Mouse (Mus musculus) forebrain, embryonic 12.5 days (tissue): ENCODE data around the gene Bcar3. TPM values are rescaled to one million over a fixed set of nuclear protein-coding genes. Genes with fewer than 3 reads are reported as not detected.

Experiments
- ATAC-seq: fragments of 200-750 bp; cut with Nextera tagmentation; 2 replicates; pipeline ENCODE4 v1.8.0; 2017; ENCODE audit warnings: moderate TSS enrichment; ENCODE audit not compliant: low FRiP score
- H3K27ac ChIP-seq: fragments of 300-500 bp; sonication (generic); 2 replicates; pipeline ENCODE4 v1.5.1; 2016; ENCODE audit warnings: mild to moderate bottlenecking
- H3K27me3 ChIP-seq: fragments of 300-500 bp; sonication (generic); 2 replicates; pipeline ENCODE4 v1.6.1; 2016; ENCODE audit warnings: mild to moderate bottlenecking
- H3K36me3 ChIP-seq: fragments of 300-500 bp; sonication (generic); replicated peaks from 2 replicates; pipeline ENCODE4 v1.6.1; 2016; ENCODE audit warnings: mild to moderate bottlenecking
- H3K4me1 ChIP-seq: fragments of 300-500 bp; sonication (generic); 2 replicates; pipeline ENCODE4 v1.6.1; 2016
- H3K4me2 ChIP-seq: fragments of 300-500 bp; sonication (generic); 2 replicates; pipeline ENCODE4 v1.6.1; 2016; ENCODE audit warnings: mild to moderate bottlenecking, moderate library complexity
- H3K4me3 ChIP-seq: fragments of 300-500 bp; sonication (generic); replicated peaks from 2 replicates; pipeline ENCODE4 v1.5.1; 2016; ENCODE audit warnings: mild to moderate bottlenecking
- H3K9ac ChIP-seq: fragments of 300-500 bp; sonication (generic); 2 replicates; pipeline ENCODE4 v1.6.1; 2016; ENCODE audit warnings: mild to moderate bottlenecking
- H3K9me3 ChIP-seq: fragments of 300-500 bp; sonication (generic); 2 replicates; pipeline ENCODE4 v1.6.1; 2016
- WGBS: fragments of 180-500 bp; shearing (Covaris S2); methylation state at CpG from one replicate; pipeline ENCODE4 v1.1.7; 2016; 5-methylcytosine and 5-hydroxymethylcytosine counted together
- polyA plus RNA-seq: library from polyadenylated mRNA; unstranded; fragments of >200 nt; fragmentation: Nextera tagmentation; extraction: Ambion mirVana; gene quantifications from 2 replicates; pipeline ENCODE4 v1.2.1, GENCODE M21; 2016

Bcar3 gene
- polyA plus RNA-seq, 1 experiment from 2014 or later: 10.9 TPM

GRCm38 (mm10) chr3:122488051-122488754, 194.3 kb downstream of the Bcar3 start:
- Histone ChIP-seq H3K36me3 (no peaks in the 10 kb centered on the region), H3K9me3 (no peaks in the 10 kb centered on the region), H3K27ac (peak overlapping the region; percentile 37)

GRCm38 (mm10) chr3:122490574-122490973, 196.6 kb downstream of the Bcar3 start:
- WGBS: 74% methylated on average over 6 of the region's 6 CpGs
- ATAC-seq: no peak
- H3K9ac ChIP-seq: no peak overlapping the region
- no peaks in the 10 kb centered on the region for H3K9me3 ChIP-seq
- H3K4me2 ChIP-seq: no peak overlapping the region
- no peak overlapping the region for H3K4me3 ChIP-seq
- no peaks in the 10 kb centered on the region for H3K36me3 ChIP-seq
- no peak overlapping the region for H3K27ac ChIP-seq
- no peaks in the 10 kb centered on the region for H3K27me3 ChIP-seq
- H3K4me1 ChIP-seq: peaks cover 39% of the 10 kb centered on the region

More at GRCm38 (mm10) chr3:122488051-122488754, 194.3 kb downstream of the Bcar3 start:
- WGBS: 17% methylated on average over 1 of the region's 1 CpGs
- no peak for ATAC-seq
- Histone ChIP-seq H3K4me3 (no peak overlapping the region), H3K9ac (no peak overlapping the region), H3K27me3 (no peaks in the 10 kb centered on the region), H3K4me2 (no peak overlapping the region), H3K4me1 (peaks cover 42% of the 10 kb centered on the region)

- Histone ChIP-seq H3K4me2 (0 out of 2 replicates have a peak overlapping the region, but pooled peaks have one; percentile 46), H3K4me3 (no peak overlapping the region), H3K36me3 (no peaks in the 10 kb centered on the region), H3K27me3 (no peaks in the 10 kb centered on the region), H3K4me1 (peaks cover 38% of the 10 kb centered on the region), H3K27ac (no peak overlapping the region), H3K9ac (no peak overlapping the region), H3K9me3 (no peaks in the 10 kb centered on the region)
- no peak for ATAC-seq
- WGBS: 88% methylated on average over 3 of the region's 3 CpGs
Measured at GRCm38 (mm10) chr3:122492006-122492405, 198.1 kb downstream of the Bcar3 start.

- Histone ChIP-seq H3K4me3 (peak overlapping the region; percentile 13; the same call in 1 of the 2 replicates), H3K4me1 (peaks cover 29% of the 10 kb centered on the region), H3K9ac (no peak overlapping the region), H3K36me3 (no peaks in the 10 kb centered on the region), H3K27ac (no peak overlapping the region), H3K4me2 (peak overlapping the region; percentile 46), H3K27me3 (no peaks in the 10 kb centered on the region), H3K9me3 (no peaks in the 10 kb centered on the region)
- ATAC-seq: peak; percentile 39; the same call in 1 of the 2 replicates
- WGBS: 31% methylated on average over 21 of the region's 21 CpGs
Measured at GRCm38 (mm10) chr3:122492872-122493615, 199.1 kb downstream of the Bcar3 start.

- no peak overlapping the region for H3K4me2 ChIP-seq
- H3K4me3 ChIP-seq: no peak overlapping the region
- no peaks in the 10 kb centered on the region for H3K9me3 ChIP-seq
- ATAC-seq: no peak
- peaks cover 21% of the 10 kb centered on the region for H3K4me1 ChIP-seq
- no peaks in the 10 kb centered on the region for H3K36me3 ChIP-seq
- WGBS: 90% methylated on average over 6 of the region's 6 CpGs
- no peaks in the 10 kb centered on the region for H3K27me3 ChIP-seq
- H3K9ac ChIP-seq: no peak overlapping the region
- H3K27ac ChIP-seq: no peak overlapping the region
Measured at GRCm38 (mm10) chr3:122494764-122495163, 200.8 kb downstream of the Bcar3 start.

- H3K9ac ChIP-seq: no peak overlapping the region
- ATAC-seq: no peak
- H3K27me3 ChIP-seq: no peaks in the 10 kb centered on the region
- no peak overlapping the region for H3K27ac ChIP-seq
- no peaks in the 10 kb centered on the region for H3K36me3 ChIP-seq
- 93% methylated on average over 6 of the region's 6 CpGs for WGBS
- H3K4me1 ChIP-seq: peaks cover 14% of the 10 kb centered on the region
- H3K4me2 ChIP-seq: no peak overlapping the region
- H3K9me3 ChIP-seq: no peaks in the 10 kb centered on the region
- H3K4me3 ChIP-seq: no peak overlapping the region
Measured at GRCm38 (mm10) chr3:122497871-122498270, 203.9 kb downstream of the Bcar3 start.

GRCm38 (mm10) chr3:122498528-122498927, 204.6 kb downstream of the Bcar3 start:
- Histone ChIP-seq H3K4me2 (no peak overlapping the region), H3K27me3 (no peaks in the 10 kb centered on the region), H3K36me3 (no peaks in the 10 kb centered on the region), H3K4me3 (no peak overlapping the region), H3K4me1 (peaks cover 8% of the 10 kb centered on the region), H3K27ac (no peak overlapping the region), H3K9me3 (no peaks in the 10 kb centered on the region), H3K9ac (no peak overlapping the region)
- ATAC-seq: no peak
- WGBS: 85% methylated on average over 7 of the region's 7 CpGs

- H3K4me2 ChIP-seq: no peak overlapping the region
- H3K4me3 ChIP-seq: no peak overlapping the region
- no peaks in the 10 kb centered on the region for H3K36me3 ChIP-seq
- ATAC-seq: no peak
- H3K9ac ChIP-seq: no peak overlapping the region
- 79% methylated on average over 6 of the region's 6 CpGs for WGBS
- peaks cover 4% of the 10 kb centered on the region; the same call in 1 of the 2 replicates for H3K4me1 ChIP-seq
- H3K9me3 ChIP-seq: no peaks in the 10 kb centered on the region
- H3K27ac ChIP-seq: no peak overlapping the region
- no peaks in the 10 kb centered on the region for H3K27me3 ChIP-seq
Measured at GRCm38 (mm10) chr3:122499647-122500046, 205.7 kb downstream of the Bcar3 start.

GRCm38 (mm10) chr3:122500929-122501328, 207.0 kb downstream of the Bcar3 start:
- WGBS: 83% methylated on average over 9 of the region's 9 CpGs
- peaks cover 4% of the 10 kb centered on the region; the same call in 1 of the 2 replicates for H3K4me1 ChIP-seq
- H3K9me3 ChIP-seq: no peaks in the 10 kb centered on the region
- H3K36me3 ChIP-seq: no peaks in the 10 kb centered on the region
- no peak overlapping the region for H3K4me2 ChIP-seq
- H3K4me3 ChIP-seq: no peak overlapping the region
- ATAC-seq: no peak
- H3K9ac ChIP-seq: no peak overlapping the region
- H3K27ac ChIP-seq: no peak overlapping the region
- no peaks in the 10 kb centered on the region for H3K27me3 ChIP-seq

- Histone ChIP-seq H3K9me3 (no peaks in the 10 kb centered on the region), H3K36me3 (no peaks in the 10 kb centered on the region), H3K9ac (no peak overlapping the region), H3K27ac (no peak overlapping the region), H3K4me1 (peaks cover 4% of the 10 kb centered on the region; the same call in 1 of the 2 replicates), H3K27me3 (no peaks in the 10 kb centered on the region), H3K4me2 (no peak overlapping the region), H3K4me3 (no peak overlapping the region)
- 88% methylated on average over 10 of the region's 10 CpGs for WGBS
- ATAC-seq: no peak
Measured at GRCm38 (mm10) chr3:122506343-122506916, 212.5 kb downstream of the Bcar3 start.

GRCm38 (mm10) chr3:122507826-122508225, 213.9 kb downstream of the Bcar3 start:
- Histone ChIP-seq H3K4me2 (no peak overlapping the region), H3K9me3 (no peaks in the 10 kb centered on the region), H3K27me3 (no peaks in the 10 kb centered on the region), H3K4me3 (no peak overlapping the region), H3K36me3 (peaks cover 7% of the 10 kb centered on the region), H3K9ac (no peak overlapping the region), H3K27ac (no peak overlapping the region), H3K4me1 (no peaks in the 10 kb centered on the region)
- ATAC-seq: no peak
- WGBS: 96% methylated on average over 14 of the region's 14 CpGs

- H3K27ac ChIP-seq: no peak overlapping the region
- no peak overlapping the region for H3K4me2 ChIP-seq
Measured at GRCm38 (mm10) chr3:122509084-122509483, 215.1 kb downstream of the Bcar3 start.

More at GRCm38 (mm10) chr3:122509084-122509483, 215.1 kb downstream of the Bcar3 start:
- Histone ChIP-seq H3K4me1 (no peaks in the 10 kb centered on the region), H3K36me3 (peaks cover 10% of the 10 kb centered on the region), H3K27me3 (no peaks in the 10 kb centered on the region), H3K9ac (no peak overlapping the region), H3K9me3 (no peaks in the 10 kb centered on the region), H3K4me3 (no peak overlapping the region)
- 44% methylated on average over 5 of the region's 5 CpGs for WGBS
- ATAC-seq: peak; percentile 83
